Mouse (Mus musculus) cerebellum, adult 2 months (tissue): Measurements from ENCODE around the gene Elobl.

Source experiments
- CTCF ChIP-seq: fragments of 200-500 bp; IDR thresholded peaks from 2 replicates; pipeline ENCODE4 v1.5.1; 2011; ENCODE audit warnings: low read depth, mild to moderate bottlenecking, control low read depth, low read length, moderate library complexity, borderline replicate concordance; ENCODE audit not compliant: insufficient read depth
- POLR2A ChIP-seq: fragments of 200-500 bp; IDR thresholded peaks from 2 replicates; pipeline ENCODE4 v1.6.1; 2011; ENCODE audit warnings: low read length, control low read depth, borderline replicate concordance; ENCODE audit not compliant: insufficient read depth

DNA sequence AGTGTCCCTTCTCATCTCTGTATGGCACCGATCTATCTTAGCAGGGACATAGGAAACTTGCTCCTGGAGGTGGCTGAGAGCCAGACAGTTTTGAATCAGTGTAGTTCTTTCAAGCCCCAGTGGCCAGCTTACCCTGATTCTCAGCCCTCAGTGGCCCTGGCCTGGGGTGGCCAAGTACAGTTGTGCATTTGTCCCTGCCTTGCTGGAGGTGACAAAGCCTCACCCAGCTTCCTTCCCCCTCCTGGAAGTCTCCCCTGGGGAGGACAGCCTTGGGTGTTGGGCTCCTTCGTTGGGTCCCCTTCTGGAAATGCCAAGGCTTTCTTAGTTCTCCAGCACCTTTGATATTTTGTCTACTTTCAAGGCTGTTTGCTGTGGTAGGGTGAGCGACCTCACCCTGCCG lies 37.0 kb upstream of the Elobl start:
- no peak for TF ChIP-seq POLR2A
- no peak for TF ChIP-seq CTCF
